Mouse (Mus musculus) spleen, postnatal 0 days (tissue): ENCODE data around the gene Ldhd. TPM values are rescaled to one million over a fixed set of nuclear protein-coding genes. Genes with fewer than 3 reads are reported as not detected.

Experiments
- polyA plus RNA-seq: library from polyadenylated mRNA; unstranded; fragments of >200 nt; fragmentation: Nextera tagmentation; extraction: Ambion mirVana; gene quantifications from 2 replicates; pipeline ENCODE4 v1.2.1, GENCODE M21; 2015

Gene Ldhd
- polyA plus RNA-seq = 0.17 and 0.25 TPM in 2 replicates

DNA sequence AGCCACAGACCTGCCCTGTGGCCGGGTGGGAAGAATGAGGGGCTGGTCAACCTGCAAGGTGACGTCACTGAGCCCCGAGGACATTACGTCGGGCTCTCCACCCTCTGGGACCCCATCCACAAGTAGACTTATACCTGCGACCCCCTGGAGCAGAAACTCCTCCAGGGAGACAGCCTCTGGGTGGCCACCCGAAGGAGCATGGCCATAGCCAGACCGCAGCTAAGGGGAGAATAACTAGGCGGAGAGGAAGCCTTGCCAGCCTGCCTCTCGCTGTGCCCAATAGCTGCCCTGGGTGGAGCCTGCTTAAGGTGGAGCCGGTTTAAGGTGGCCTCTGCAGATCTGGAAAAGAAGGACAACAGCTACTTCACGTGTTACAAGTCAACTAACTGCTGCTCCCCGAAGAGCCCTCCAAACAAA is at the start of gene Ldhd:
TSS of gene Ldhd (minus strand) at position 270 of the 417 bp plus-strand sequence.

DNA sequence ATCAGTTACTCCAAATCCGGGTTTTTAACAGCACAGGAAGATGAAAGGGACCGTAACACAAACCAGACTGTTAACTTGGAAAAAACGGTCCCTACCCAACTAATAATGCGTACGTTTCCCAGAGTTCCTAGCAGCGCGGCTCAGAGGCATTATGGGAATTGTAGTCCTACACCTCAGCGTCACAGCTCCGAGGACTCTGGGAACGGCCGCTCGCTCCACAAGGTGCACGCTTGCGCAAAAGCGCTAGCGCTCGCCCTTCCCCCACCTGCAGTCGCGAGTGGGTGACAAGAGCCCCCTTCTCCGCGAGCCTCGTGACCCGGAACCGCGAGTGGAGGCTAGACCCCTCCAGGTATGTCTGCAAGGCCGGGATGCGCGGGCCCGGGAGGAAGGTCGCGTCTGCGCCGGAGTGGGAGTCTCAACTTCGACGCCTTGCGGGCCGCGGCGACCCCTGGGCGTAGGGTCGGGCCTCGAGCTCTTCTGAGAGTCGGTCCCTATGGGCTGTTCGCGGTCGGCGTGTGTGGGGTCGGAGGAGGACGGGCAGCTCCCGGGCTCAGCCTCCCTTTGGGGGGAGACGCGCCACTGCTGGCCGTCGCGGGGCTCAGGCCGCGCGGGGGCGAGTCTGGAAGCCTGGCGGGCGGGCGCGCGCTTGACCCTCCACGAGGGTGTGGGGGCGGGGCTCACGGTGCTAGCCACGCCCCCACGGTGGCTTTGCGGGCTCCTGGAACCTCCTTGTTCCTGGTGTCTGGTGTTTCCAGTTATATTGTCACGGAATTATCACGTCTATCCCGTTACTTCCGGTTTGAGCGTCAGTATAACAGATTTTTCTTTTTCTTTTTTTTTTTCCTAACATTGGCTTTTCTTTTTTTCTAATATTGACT is 13.3 kb upstream of the Ldhd start, which contains the start of gene Zfp1:
TSS of gene Zfp1 (plus strand) at position 138 of the 878 bp plus-strand sequence.

Other genes with a start within 250 kb of the Ldhd start
- 0.10 and 0.13 TPM in 2 replicates for gene Fa2h, start 236.6 kb downstream of the Ldhd start, polyA plus RNA-seq
- gene Wdr59, start 108.3 kb downstream of the Ldhd start, polyA plus RNA-seq = 3.1 and 3.2 TPM in 2 replicates
- gene Znrf1, start 94.3 kb downstream of the Ldhd start, polyA plus RNA-seq = 14.3 and 16.7 TPM in 2 replicates
- 6.0 and 8.2 TPM in 2 replicates for gene Zfp1, start 13.0 kb upstream of the Ldhd start, polyA plus RNA-seq
- 131 and 329 TPM in 2 replicates for gene Ctrb1, start 60.6 kb upstream of the Ldhd start, polyA plus RNA-seq
- gene Bcar1, start 113.4 kb upstream of the Ldhd start, polyA plus RNA-seq = 10.6 and 15.5 TPM in 2 replicates
- gene Cfdp1, start 223.9 kb upstream of the Ldhd start, polyA plus RNA-seq = 109 and 110 TPM in 2 replicates
- 4.6 and 5.2 TPM in 2 replicates for gene Tmem170, start 246.4 kb upstream of the Ldhd start, polyA plus RNA-seq